Mouse (Mus musculus) embryonic fibroblast, embryonic 13.5 days (primary cell): ENCODE results near the gene Scamp4.

Source experiments
- CTCF ChIP-seq: IDR thresholded peaks from 2 replicates; pipeline ENCODE4 v1.5.1; 2011; ENCODE audit warnings: mild to moderate bottlenecking, control low read depth, low read length, moderate library complexity, borderline replicate concordance; ENCODE audit not compliant: insufficient read depth
- POLR2A ChIP-seq: IDR thresholded peaks from 2 replicates; pipeline ENCODE4 v1.6.1; 2011; ENCODE audit warnings: low read depth, mild to moderate bottlenecking, control low read depth, low read length, moderate library complexity

DNA sequence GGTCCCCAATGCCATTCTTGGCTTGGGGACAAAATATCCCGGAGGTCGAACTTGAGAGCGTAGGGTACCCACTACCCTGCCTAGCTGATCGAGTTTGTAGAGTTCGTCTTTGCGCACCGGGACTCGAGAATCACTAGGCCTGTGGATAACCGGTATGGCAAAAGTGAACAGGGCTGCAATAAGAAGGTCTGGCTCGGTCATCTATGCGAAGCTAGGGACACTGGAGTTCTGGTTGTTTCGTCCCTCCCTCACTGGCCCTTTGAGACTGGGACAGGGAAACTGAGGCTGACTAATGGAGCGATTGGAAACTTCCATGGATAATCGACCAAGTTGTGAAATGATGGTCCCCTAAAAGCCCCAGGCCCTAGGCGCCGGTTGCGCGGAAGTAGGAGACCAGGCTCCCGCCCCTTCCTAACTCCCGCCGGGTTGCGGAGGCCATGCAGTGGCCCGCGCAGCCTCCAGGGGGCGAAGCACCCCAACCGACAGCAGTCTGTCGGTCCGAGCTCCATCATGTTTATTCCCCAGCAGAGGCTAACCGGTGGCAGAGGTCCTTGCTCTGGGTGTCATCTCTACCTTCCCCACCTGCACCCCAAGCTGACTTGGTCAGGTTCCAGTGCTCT, 24.4 kb upstream of the Scamp4 start:
- TF ChIP-seq POLR2A (peak; percentile 42), CTCF (peak; percentile 57; the same call in 1 of the 2 replicates)
